Mouse (Mus musculus): ENCODE data around the gene Efna5.

- TF ChIP-seq POLR2A (IDR thresholded peaks at IDR 0.05; ENCODE audit: low read depth, low read length) (no peak), CTCF (IDR thresholded peaks at IDR 0.05; ENCODE audit: borderline replicate concordance, insufficient read depth, low read length) (no peak)
Observed at GRCm38 (mm10) chr17:62628474-62628873, 252.6 kb downstream of the Efna5 start.
